Mouse (Mus musculus): ENCODE measurements at regions not wholly inside any gene's neighbourhood (a gene's known extent, or its start where the extent isn't known, plus 50 kb on each side); places are given as distances from the start of the nearest gene placed in this dataset.

DNA sequence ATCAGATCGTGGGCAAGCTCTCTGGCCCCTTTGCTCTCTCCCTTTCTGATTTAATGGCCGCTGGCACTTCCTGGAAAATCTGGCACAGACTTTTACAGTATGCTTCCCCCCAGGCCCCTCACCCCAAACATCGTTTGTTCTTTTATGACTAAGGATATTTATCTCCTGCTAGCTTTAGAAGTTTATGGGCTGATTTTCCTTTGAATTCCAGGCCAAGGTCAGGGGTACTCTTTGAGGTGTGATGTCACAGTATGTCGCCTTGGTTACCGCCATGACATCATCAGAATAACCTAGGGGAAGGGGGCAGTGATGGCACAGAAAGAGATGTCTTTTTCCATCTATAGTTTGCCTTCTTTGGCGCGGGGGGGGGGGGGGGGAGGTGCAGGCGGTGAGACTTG is 73.5 kb upstream of the Tbx3 start:
- TF ChIP-seq CTCF (IDR thresholded peaks at IDR 0.05; ENCODE audit: control insufficient read depth, insufficient read depth, insufficient read length) (no peak), MYOG (IDR thresholded peaks at IDR 0.05; ENCODE audit: control insufficient read depth, extremely low read depth, insufficient read length) (no peak)
